Mouse (Mus musculus): Measurements from ENCODE around the gene Cog6. TPM values are rescaled to one million over a fixed set of nuclear protein-coding genes. Genes with fewer than 3 reads are reported as not detected.

The Cog6 gene
- polyA plus RNA-seq, 1 experiment from 2014 or later, result 52.0 TPM

DNA sequence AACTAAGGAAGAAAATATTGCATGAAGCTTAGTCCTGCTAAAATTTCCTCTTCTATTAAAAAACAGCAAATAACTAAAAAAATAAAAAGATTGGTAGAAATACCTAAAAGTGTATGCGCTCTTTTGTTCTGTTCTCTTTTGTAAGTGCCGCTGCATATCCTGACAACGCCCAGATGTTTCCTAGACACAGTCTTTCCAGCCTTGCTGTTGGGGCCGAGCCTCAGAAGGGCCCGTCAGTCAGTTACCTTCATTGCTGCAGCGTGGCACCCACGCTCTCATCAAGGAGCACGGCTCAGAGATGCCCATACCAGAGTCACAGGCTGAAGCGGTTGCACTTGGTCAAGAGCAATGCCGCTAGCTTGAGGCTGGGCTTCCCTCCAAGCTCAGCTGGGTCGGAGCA lies 60.8 kb downstream of the Cog6 start:
- H3K4me3 ChIP-seq, result no peak overlapping the region
- 0 out of 2 replicates have a peak overlapping the region, but pooled peaks have one; percentile 3 for H3K27ac ChIP-seq (replicated peaks)
- H3K9me3 ChIP-seq, result no peaks in the 10 kb centered on the region
- peaks cover 7% of the 10 kb centered on the region; the same call in 1 of the 2 replicates for H3K4me1 ChIP-seq (replicated peaks)
- no peak for ATAC-seq (ENCODE audit: low read depth)
- no peaks in the 10 kb centered on the region for H3K27me3 ChIP-seq
- no peak overlapping the region for H3K9ac ChIP-seq
- no peak overlapping the region for H3K4me2 ChIP-seq
- WGBS, result 88% methylated on average over 11 of the region's 11 CpGs
- no peaks in the 10 kb centered on the region for H3K36me3 ChIP-seq

DNA sequence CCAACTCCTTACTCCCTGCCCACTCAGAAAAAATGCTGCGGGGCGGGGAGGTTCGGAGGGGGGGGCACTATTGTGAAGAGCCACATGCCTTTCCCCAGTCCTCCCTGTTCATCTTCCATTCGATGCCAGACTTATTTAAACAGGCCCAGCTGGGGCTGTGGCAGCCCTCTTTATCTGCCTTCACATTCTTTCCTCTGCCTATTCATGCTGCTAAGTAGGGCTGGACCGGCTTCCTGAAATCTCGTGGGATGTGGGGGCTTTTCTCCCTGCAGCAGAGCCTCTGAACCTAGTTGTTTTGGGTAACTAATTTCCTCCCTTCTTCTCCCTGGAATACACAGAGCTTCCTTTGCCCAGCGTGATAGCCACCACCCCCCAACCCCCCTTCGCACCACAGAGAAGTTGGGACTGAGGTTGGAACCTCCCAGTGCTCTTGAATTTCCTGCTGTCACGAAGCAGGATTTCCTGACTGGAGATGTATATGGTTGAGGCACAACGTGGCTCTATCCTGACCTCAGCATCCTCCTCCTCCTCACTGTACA lies 61.5 kb downstream of the Cog6 start:
- H3K9ac ChIP-seq, result no peak overlapping the region
- no peaks in the 10 kb centered on the region for H3K9me3 ChIP-seq
- no peak overlapping the region for H3K4me2 ChIP-seq
- H3K4me3 ChIP-seq, result no peak overlapping the region
- no peak overlapping the region for H3K27ac ChIP-seq (replicated peaks)
- peaks cover 7% of the 10 kb centered on the region; the same call in 1 of the 2 replicates for H3K4me1 ChIP-seq (replicated peaks)
- no peaks in the 10 kb centered on the region for H3K36me3 ChIP-seq
- peak; percentile 40 for ATAC-seq (ENCODE audit: low read depth)
- WGBS, result 24% methylated on average over 10 of the region's 10 CpGs
- H3K27me3 ChIP-seq, result no peaks in the 10 kb centered on the region

GRCm38 (mm10) chr3:52954656-52955055 lies 62.4 kb downstream of the Cog6 start:
- Histone ChIP-seq H3K27me3 (no peaks in the 10 kb centered on the region), H3K27ac (replicated peaks) (no peak overlapping the region), H3K4me1 (replicated peaks) (peaks cover 7% of the 10 kb centered on the region; the same call in 1 of the 2 replicates), H3K4me3 (no peak overlapping the region), H3K4me2 (no peak overlapping the region), H3K36me3 (no peaks in the 10 kb centered on the region), H3K9ac (no peak overlapping the region), H3K9me3 (no peaks in the 10 kb centered on the region)
- 79% methylated on average over 9 of the region's 9 CpGs for WGBS
- no peak for ATAC-seq (ENCODE audit: low read depth)

- Histone ChIP-seq H3K4me2 (no peak overlapping the region), H3K4me3 (no peak overlapping the region), H3K9ac (no peak overlapping the region), H3K9me3 (no peaks in the 10 kb centered on the region), H3K27me3 (no peaks in the 10 kb centered on the region), H3K27ac (replicated peaks) (no peak overlapping the region), H3K36me3 (no peaks in the 10 kb centered on the region), H3K4me1 (replicated peaks) (peaks cover 7% of the 10 kb centered on the region; the same call in 1 of the 2 replicates)
- 84% methylated on average over 1 of the region's 1 CpGs for WGBS
- ATAC-seq (ENCODE audit: low read depth), result no peak
Measured at GRCm38 (mm10) chr3:52953831-52954230, 63.2 kb downstream of the Cog6 start.

DNA sequence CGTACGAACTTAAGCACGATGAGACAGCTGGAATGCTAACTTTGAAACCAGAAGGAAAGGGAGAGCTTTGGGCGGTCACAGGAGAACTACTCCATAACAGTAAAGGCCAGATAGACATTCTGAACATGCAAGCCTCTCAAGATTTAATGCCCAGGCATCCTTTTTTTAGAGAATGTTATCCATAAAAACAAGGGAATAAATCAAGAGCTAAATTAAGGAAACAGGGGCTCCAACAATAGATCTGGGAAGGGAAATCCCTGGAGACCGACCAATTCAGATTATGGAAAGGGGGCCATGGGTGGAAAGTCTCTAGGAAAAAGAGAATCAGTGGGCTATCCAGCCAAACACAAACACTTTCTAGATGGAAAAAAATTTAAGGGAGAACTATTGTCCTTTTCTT lies 68.2 kb downstream of the Cog6 start:
- Histone ChIP-seq H3K36me3 (no peaks in the 10 kb centered on the region), H3K27ac (replicated peaks) (no peak overlapping the region), H3K27me3 (no peaks in the 10 kb centered on the region), H3K4me3 (no peak overlapping the region), H3K9me3 (no peaks in the 10 kb centered on the region), H3K4me1 (replicated peaks) (no peaks in the 10 kb centered on the region), H3K9ac (no peak overlapping the region), H3K4me2 (no peak overlapping the region)
- ATAC-seq (ENCODE audit: low read depth), result no peak
- WGBS, result 94% methylated on average over 5 of the region's 5 CpGs

DNA sequence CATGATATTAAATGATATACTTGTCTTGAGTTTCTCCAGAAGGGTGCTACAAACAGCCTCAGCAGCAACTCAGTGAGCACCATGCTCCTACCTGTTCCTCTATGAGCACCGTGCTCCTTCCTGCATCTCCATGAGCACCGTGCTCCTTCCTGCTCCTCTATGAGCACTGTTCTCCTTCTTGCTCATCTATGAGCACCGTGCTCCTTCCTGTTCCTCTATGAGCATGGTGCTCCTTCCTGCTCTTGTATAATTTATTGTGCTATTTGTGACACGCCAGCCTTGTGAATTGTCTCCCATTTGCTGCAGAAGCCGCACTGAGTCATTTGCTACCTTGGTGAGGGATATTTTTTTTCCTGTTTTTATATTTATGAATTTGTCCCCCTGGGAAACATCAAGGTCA lies 69.6 kb downstream of the Cog6 start:
- Histone ChIP-seq H3K4me1 (replicated peaks) (no peaks in the 10 kb centered on the region), H3K36me3 (no peaks in the 10 kb centered on the region), H3K4me3 (no peak overlapping the region), H3K27ac (replicated peaks) (no peak overlapping the region), H3K27me3 (0 out of 2 replicates have a peak, but pooled peaks cover 8% of the 10 kb centered on the region), H3K4me2 (no peak overlapping the region), H3K9me3 (no peaks in the 10 kb centered on the region), H3K9ac (no peak overlapping the region)
- WGBS, result 80% methylated on average over 5 of the region's 5 CpGs
- no peak for ATAC-seq (ENCODE audit: low read depth)

DNA sequence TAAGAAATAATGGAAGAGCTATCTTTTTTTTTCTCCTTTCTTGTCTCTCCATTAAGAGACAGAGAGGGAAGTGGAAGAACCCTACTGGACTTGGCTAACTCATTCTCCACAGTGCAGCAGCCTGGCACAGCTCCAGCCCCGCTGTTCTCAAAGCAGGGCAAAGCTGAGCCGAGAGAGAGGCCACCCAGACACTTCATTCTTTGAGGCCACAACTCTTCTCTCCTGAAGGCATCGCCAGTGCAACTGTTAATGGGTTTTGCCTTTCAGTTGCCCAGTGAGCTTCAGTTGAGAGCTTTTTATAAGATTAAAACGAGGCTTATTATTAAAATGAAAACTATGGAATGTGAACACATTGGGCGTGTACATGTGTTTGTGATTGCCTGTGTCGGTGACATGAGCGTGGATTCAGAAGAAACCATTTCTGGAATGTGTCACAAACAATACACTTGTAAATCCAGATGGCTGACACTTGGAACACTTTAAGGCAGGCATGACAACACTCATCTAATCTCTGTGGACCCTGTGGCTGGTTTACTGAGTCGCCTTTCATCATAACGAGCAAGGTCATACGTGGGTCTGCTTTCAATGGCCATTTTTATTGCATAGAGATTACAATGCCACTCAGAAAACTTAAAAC lies 76.1 kb downstream of the Cog6 start:
- H3K4me1 ChIP-seq (replicated peaks), result peaks cover 17% of the 10 kb centered on the region
- H3K4me3 ChIP-seq, result no peak overlapping the region
- 30% methylated on average over 10 of the region's 10 CpGs for WGBS
- peak; percentile 74 for ATAC-seq (ENCODE audit: low read depth)
- no peak overlapping the region for H3K9ac ChIP-seq
- H3K36me3 ChIP-seq, result no peaks in the 10 kb centered on the region
- H3K9me3 ChIP-seq, result no peaks in the 10 kb centered on the region
- H3K27ac ChIP-seq (replicated peaks), result no peak overlapping the region
- H3K27me3 ChIP-seq, result 0 out of 2 replicates have a peak, but pooled peaks cover 11% of the 10 kb centered on the region
- H3K4me2 ChIP-seq, result no peak overlapping the region

DNA sequence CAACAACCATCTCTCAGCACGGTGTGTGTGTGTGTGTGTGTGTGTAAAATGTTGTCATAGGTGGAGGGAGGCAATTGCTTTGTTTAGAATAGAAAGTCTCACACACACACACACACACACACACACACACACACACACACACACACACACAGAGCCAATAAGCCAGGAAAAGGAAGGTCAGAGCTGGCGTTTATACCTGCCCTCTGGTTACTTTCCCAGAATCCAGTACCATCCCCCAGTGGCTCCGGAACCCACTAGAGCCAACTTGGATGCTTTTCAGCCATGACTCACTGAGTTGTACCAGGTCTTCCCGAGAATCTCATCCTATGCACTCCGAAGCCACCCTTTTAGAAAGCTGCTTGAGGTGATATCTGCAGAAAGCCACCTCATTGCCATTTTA lies 78.6 kb downstream of the Cog6 start:
- no peaks in the 10 kb centered on the region for H3K9me3 ChIP-seq
- peaks cover 8% of the 10 kb centered on the region; the same call in 1 of the 2 replicates for H3K27me3 ChIP-seq
- H3K4me2 ChIP-seq, result no peak overlapping the region
- no peak overlapping the region for H3K27ac ChIP-seq (replicated peaks)
- H3K4me3 ChIP-seq, result no peak overlapping the region
- ATAC-seq (ENCODE audit: low read depth), result no peak
- H3K36me3 ChIP-seq, result no peaks in the 10 kb centered on the region
- no peak overlapping the region for H3K9ac ChIP-seq
- 84% methylated on average over 5 of the region's 5 CpGs for WGBS
- peaks cover 17% of the 10 kb centered on the region for H3K4me1 ChIP-seq (replicated peaks)

DNA sequence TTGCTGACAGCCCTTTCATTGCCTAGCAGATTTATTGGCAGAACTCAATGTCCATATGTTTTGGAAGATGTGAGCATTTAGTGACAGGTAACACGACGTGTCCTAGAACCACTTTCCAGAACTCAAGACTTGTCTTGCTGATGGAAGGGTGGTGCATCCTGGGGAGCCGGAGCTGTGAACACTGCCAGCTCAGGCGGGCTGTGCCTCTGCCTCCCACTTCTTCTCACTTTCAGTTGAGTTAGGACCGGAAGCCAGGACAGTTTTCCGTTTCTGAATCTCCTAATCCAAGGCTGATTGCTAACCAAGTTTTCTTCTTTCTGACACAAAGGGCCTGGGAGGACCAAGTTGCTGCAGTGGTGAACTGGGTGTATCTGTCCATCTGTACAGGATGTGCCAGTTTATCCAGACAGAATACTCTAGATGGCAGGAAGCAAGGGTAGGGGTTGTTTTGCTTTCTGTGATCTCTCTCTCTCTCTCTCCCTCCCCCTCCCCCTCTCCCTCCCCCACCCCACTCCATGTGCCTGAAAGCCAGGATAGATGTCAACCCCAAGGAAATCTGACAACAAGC lies 79.2 kb downstream of the Cog6 start:
- Histone ChIP-seq H3K4me1 (replicated peaks) (peaks cover 17% of the 10 kb centered on the region), H3K4me2 (no peak overlapping the region), H3K9me3 (no peaks in the 10 kb centered on the region), H3K27me3 (peaks cover 3% of the 10 kb centered on the region; the same call in 1 of the 2 replicates), H3K9ac (no peak overlapping the region), H3K36me3 (no peaks in the 10 kb centered on the region), H3K4me3 (no peak overlapping the region), H3K27ac (replicated peaks) (no peak overlapping the region)
- ATAC-seq (ENCODE audit: low read depth), result no peak
- WGBS, result 78% methylated on average over 6 of the region's 6 CpGs

DNA sequence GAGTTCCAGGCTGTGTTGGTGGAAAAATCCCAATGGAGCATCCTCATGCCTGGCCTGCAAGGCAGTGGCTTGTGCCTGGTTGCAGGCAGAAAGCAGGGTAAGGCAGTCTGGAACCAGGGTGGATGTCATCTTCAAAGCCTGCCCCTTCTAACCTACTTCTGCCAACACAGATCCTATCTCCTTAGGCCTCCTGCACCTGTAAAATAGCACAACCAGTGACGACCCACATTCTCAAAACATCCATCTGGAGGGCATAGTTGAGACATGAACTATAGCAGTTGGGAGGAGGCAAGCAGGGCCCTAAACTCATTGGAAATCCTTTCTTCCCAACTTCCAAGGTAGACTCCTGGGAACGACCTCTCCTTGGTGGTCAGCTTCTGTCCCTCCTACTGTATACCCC lies 85.1 kb downstream of the Cog6 start:
- Histone ChIP-seq H3K27me3 (no peaks in the 10 kb centered on the region; the same call in 1 of the 2 replicates), H3K4me3 (no peak overlapping the region), H3K9ac (no peak overlapping the region), H3K4me1 (replicated peaks) (no peaks in the 10 kb centered on the region), H3K27ac (replicated peaks) (no peak overlapping the region), H3K9me3 (no peaks in the 10 kb centered on the region), H3K4me2 (no peak overlapping the region), H3K36me3 (no peaks in the 10 kb centered on the region)
- 77% methylated on average over 2 of the region's 2 CpGs for WGBS
- ATAC-seq (ENCODE audit: low read depth), result no peak

Data from neural tube, embryonic 13.5 days (tissue).